In genomic region chr16:23108943-23109342, GRCm38 (mm10) we compare ENCODE assay signal across 10 mouse cellular contexts. TPM values are rescaled to one million over a fixed set of nuclear protein-coding genes. Genes with fewer than 3 reads are reported as not detected.
DNase-seq lines count a peak whose midpoint lies in the region; ATAC-seq and TF ChIP-seq lines count a peak whose summit lies in the region.
"Had no signal": no experiment of that assay in that cellular context is flagged by ENCODE, and none has a peak within 500 bp of the region (broad histone marks: within the 10 kb centered on the region; RNA-seq: fewer than 3 reads in every experiment).

No protein-coding gene starts in this region.

- H3K4me3 ChIP-seq in layer of hippocampus, adult 2 months: peak overlapping the region; percentile 100
- H3K4me3 ChIP-seq in brown adipose tissue, adult 24 weeks (ENCODE audit: insufficient read depth, low read depth, low read length): peak overlapping the region; percentile 82
- peak overlapping the region; percentile 97 for H3K4me3 ChIP-seq in hindbrain, embryonic 16.5 days (ENCODE audit: low read length)
- peak overlapping the region; percentile 96 for H3K4me3 ChIP-seq in midbrain, postnatal 0 days (ENCODE audit: low read depth, low read length)

- TF ChIP-seq CTCF in layer of hippocampus, adult 2 months (conservative IDR thresholded peaks at IDR 0.05): no peak
- no peak for TF ChIP-seq CTCF in midbrain, postnatal 0 days (IDR thresholded peaks at IDR 0.05)

- peaks cover 26% of the 10 kb centered on the region for H3K36me3 ChIP-seq in hindbrain, embryonic 16.5 days (ENCODE audit: control insufficient read depth, insufficient read depth, low read length)
- peaks cover 24% of the 10 kb centered on the region for H3K36me3 ChIP-seq in midbrain, postnatal 0 days (ENCODE audit: insufficient read depth, low read length)

- 4% methylated on average over 5 of the region's 5 CpGs for WGBS in hindbrain, embryonic 16.5 days
- WGBS in midbrain, postnatal 0 days: 6% methylated on average over 5 of the region's 5 CpGs

- H3K27ac ChIP-seq in layer of hippocampus, adult 2 months: peak overlapping the region; percentile 100; the same call in 1 of the 2 replicates
- no peak overlapping the region for H3K27ac ChIP-seq in brown adipose tissue, adult 24 weeks (replicated peaks; ENCODE audit: low read depth, low read length)
- no peak overlapping the region for H3K27ac ChIP-seq in hindbrain, embryonic 16.5 days (ENCODE audit: low read depth, low read length)
- H3K27ac ChIP-seq in midbrain, postnatal 0 days (ENCODE audit: low read depth, low read length): no peak overlapping the region

- H3K9me3 ChIP-seq in hindbrain, embryonic 16.5 days (ENCODE audit: control insufficient read depth, low read length): no peaks in the 10 kb centered on the region
- H3K9me3 ChIP-seq in midbrain, postnatal 0 days (ENCODE audit: low read length): no peaks in the 10 kb centered on the region

- DNase-seq in layer of hippocampus, adult 2 months (ENCODE audit: low spot score in 2 of 2): no peak
- no peak for DNase-seq in layer of hippocampus, postnatal 10 days (ENCODE audit: low spot score in 2 of 2)
- no peak for DNase-seq in midbrain, postnatal 0 days (ENCODE audit: low spot score)
- DNase-seq in layer of hippocampus, adult 18-20 months (ENCODE audit: low spot score in 2 of 2): no peak
- no peak for DNase-seq in layer of hippocampus, adult 9-11 months
- no peak for DNase-seq in layer of hippocampus, postnatal 25 days (ENCODE audit: extremely low spot score in 1 of 2, low spot score in 1 of 2)
- DNase-seq: adrenal gland, adult 8-10 months had no signal

- no peak for ATAC-seq in hindbrain, embryonic 16.5 days
- no peak for ATAC-seq in midbrain, postnatal 0 days (ENCODE audit: low FRiP score)

- H3K9ac ChIP-seq in hindbrain, embryonic 16.5 days (ENCODE audit: low read depth, low read length): peak overlapping the region; percentile 91
- peak overlapping the region; percentile 100 for H3K9ac ChIP-seq in midbrain, postnatal 0 days (replicated peaks; ENCODE audit: low read length, poor library complexity, severe bottlenecking)

- no peaks in the 10 kb centered on the region for H3K4me1 ChIP-seq in brown adipose tissue, adult 24 weeks (ENCODE audit: control insufficient read depth, insufficient read depth, insufficient read length, low read length)
- peaks cover 36% of the 10 kb centered on the region for H3K4me1 ChIP-seq in hindbrain, embryonic 16.5 days (ENCODE audit: control insufficient read depth, insufficient read depth, low read depth, low read length)
- no peaks in the 10 kb centered on the region for H3K4me1 ChIP-seq in midbrain, postnatal 0 days (ENCODE audit: insufficient read depth, low read length)

- peak overlapping the region; percentile 73 for H3K4me2 ChIP-seq in hindbrain, embryonic 16.5 days (ENCODE audit: low read length)
- H3K4me2 ChIP-seq in midbrain, postnatal 0 days (ENCODE audit: low read depth, low read length, poor library complexity, severe bottlenecking): peak overlapping the region; percentile 78

- H3K27me3 ChIP-seq in hindbrain, embryonic 16.5 days (replicated peaks; ENCODE audit: control insufficient read depth, insufficient read depth, low read length): no peaks in the 10 kb centered on the region
- no peaks in the 10 kb centered on the region for H3K27me3 ChIP-seq in midbrain, postnatal 0 days (ENCODE audit: insufficient read depth, low read length)

RNA-seq across cellular contexts. Expression of gene Eif4a2, which starts 1.7 kb away (rescaled TPM):
- total RNA-seq in layer of hippocampus, adult 2 months (2021): 100 to 1,000 TPM; 923 to 956 TPM
- total RNA-seq in layer of hippocampus, postnatal 10 days (2021): 100 to 1,000 TPM; 701 to 766 TPM
- 287 and 288 TPM in 2 replicates for polyA plus RNA-seq in brown adipose tissue, adult 24 weeks (2012; ENCODE audit: insufficient read depth, insufficient read length, missing spikeins)
- 334 and 357 TPM in 2 replicates for polyA plus RNA-seq in hindbrain, embryonic 16.5 days (2015; fragmentation: Nextera tagmentation; extraction: Ambion mirVana)
- total RNA-seq in midbrain, postnatal 0 days (2014; rRNA removed): 647 and 778 TPM in 2 replicates
- polyA plus RNA-seq in midbrain, postnatal 0 days (2015; fragmentation: Nextera tagmentation; extraction: Ambion mirVana): 291 and 295 TPM in 2 replicates
- 100 to 1,000 TPM; 905 to 926 TPM for total RNA-seq in layer of hippocampus, adult 18-20 months (2021)
- total RNA-seq in layer of hippocampus, postnatal 25 days (2021): 100 to 1,000 TPM; 898 to 914 TPM

RNA-seq across cellular contexts. Expression of gene Rfc4, which starts 18.6 kb away (rescaled TPM):
- 1 to 10 TPM; 4.8 to 5.3 TPM for total RNA-seq in layer of hippocampus, adult 2 months (2021)
- total RNA-seq in layer of hippocampus, postnatal 10 days (2021): 1 to 10 TPM; 5.6 to 7.1 TPM
- 13.8 and 15.6 TPM in 2 replicates for polyA plus RNA-seq in brown adipose tissue, adult 24 weeks (2012; ENCODE audit: insufficient read depth, insufficient read length, missing spikeins)
- polyA plus RNA-seq in hindbrain, embryonic 16.5 days (2015; fragmentation: Nextera tagmentation; extraction: Ambion mirVana): 38.5 and 39.1 TPM in 2 replicates
- 8.6 and 10.0 TPM in 2 replicates for total RNA-seq in midbrain, postnatal 0 days (2014; rRNA removed)
- 20.4 and 22.6 TPM in 2 replicates for polyA plus RNA-seq in midbrain, postnatal 0 days (2015; fragmentation: Nextera tagmentation; extraction: Ambion mirVana)
- 1 to 10 TPM; 2.5 to 3.9 TPM for total RNA-seq in layer of hippocampus, adult 18-20 months (2021)
- total RNA-seq in layer of hippocampus, postnatal 25 days (2021): 1 to 10 TPM; 4.8 TPM

RNA-seq across cellular contexts. Expression of gene Adipoq, which starts 37.4 kb away (rescaled TPM):
- total RNA-seq in layer of hippocampus, adult 2 months (2021): not detected
- total RNA-seq in layer of hippocampus, postnatal 10 days (2021): not detected
- polyA plus RNA-seq in brown adipose tissue, adult 24 weeks (2012; ENCODE audit: insufficient read depth, insufficient read length, missing spikeins): 1,590 and 1,771 TPM in 2 replicates
- 0.32 TPM in 1 of 2 replicates, not detected in the other for polyA plus RNA-seq in hindbrain, embryonic 16.5 days (2015; fragmentation: Nextera tagmentation; extraction: Ambion mirVana)
- not detected in 2 replicates for total RNA-seq in midbrain, postnatal 0 days (2014; rRNA removed)
- polyA plus RNA-seq in midbrain, postnatal 0 days (2015; fragmentation: Nextera tagmentation; extraction: Ambion mirVana): not detected in 2 replicates
- total RNA-seq in layer of hippocampus, adult 18-20 months (2021): not detected
- not detected for total RNA-seq in layer of hippocampus, postnatal 25 days (2021)
- total RNA-seq: layer of hippocampus, adult 8-10 months had no signal

RNA-seq across cellular contexts. Expression of gene Kng1, which starts 51.3 kb away (rescaled TPM):
- not detected for total RNA-seq in layer of hippocampus, adult 2 months (2021)
- not detected for total RNA-seq in layer of hippocampus, postnatal 10 days (2021)
- 0.88 and 1.6 TPM in 2 replicates for polyA plus RNA-seq in brown adipose tissue, adult 24 weeks (2012; ENCODE audit: insufficient read depth, insufficient read length, missing spikeins)
- polyA plus RNA-seq in hindbrain, embryonic 16.5 days (2015; fragmentation: Nextera tagmentation; extraction: Ambion mirVana): 0.10 TPM in 1 of 2 replicates, not detected in the other
- not detected in 2 replicates for total RNA-seq in midbrain, postnatal 0 days (2014; rRNA removed)
- polyA plus RNA-seq in midbrain, postnatal 0 days (2015; fragmentation: Nextera tagmentation; extraction: Ambion mirVana): not detected in 2 replicates
- not detected for total RNA-seq in layer of hippocampus, adult 18-20 months (2021)
- not detected for total RNA-seq in layer of hippocampus, postnatal 25 days (2021)
- total RNA-seq: layer of hippocampus, adult 8-10 months had no signal
